Mouse (Mus musculus): ENCODE measurements around the gene Me3.

DNA sequence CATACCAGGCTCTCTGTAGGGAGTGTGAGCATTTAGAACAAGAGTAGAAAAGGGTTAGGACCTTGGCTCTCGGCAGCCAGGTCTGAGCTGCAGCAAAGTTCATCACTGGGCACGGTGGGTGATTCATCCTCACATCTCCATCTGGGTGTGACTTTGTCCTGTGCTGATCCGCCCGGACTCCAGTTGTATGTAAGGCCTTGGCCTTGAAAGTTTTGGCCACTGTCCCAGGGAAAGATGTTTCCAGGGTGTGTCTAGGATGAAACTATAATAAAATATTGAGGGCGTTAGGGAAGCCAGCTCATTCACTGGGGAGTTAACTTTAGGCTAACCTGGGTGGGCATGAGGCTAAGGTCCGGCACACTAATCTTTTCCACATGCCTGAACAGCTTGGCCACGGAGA is 155.5 kb downstream of the Me3 start:
- no peak for TF ChIP-seq CTCF (IDR thresholded peaks at IDR 0.05; ENCODE audit: low read depth)
- TF ChIP-seq EP300 (IDR thresholded peaks at IDR 0.05; ENCODE audit: low read depth), result no peak

Data from heart, postnatal 0 days (tissue).